Mouse (Mus musculus) frontal cortex, postnatal 36 days (tissue): ENCODE results near the gene Qtrt2.

Experiments
- DNase-seq, 2 experiments: peaks; one replicate each; pipeline ENCODE4 v3.0.0; 2022; ENCODE audit warnings: low spot score in 2 of 2

Qtrt2 gene

DNA sequence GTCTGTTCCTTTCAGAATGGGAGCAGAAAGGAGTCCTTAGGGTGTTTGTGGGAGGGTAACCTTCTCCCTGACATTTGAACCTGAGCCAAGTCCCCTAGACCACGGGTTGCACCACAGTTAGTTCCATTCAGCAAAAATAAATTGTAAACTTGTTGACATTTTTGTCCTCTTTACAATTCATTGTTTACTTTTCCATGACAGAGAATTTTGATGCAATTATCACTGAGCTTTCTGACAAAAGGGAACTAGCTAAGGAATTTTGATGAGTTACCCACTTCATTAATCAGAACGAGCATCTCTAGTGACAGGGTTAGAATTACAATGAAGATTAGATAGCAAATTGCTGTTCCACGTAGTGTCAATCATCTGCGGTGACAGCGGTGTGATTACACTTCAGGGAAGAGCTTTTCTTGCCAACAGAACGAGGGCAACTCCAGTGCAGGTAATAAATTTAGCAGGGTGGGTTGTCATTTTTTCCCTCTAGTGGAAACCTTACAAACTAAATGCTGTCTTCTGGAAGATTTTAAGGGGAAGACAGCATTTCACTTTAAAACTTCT lies 1.5 kb downstream of the Qtrt2 start:
- DNase-seq: no peak

DNA sequence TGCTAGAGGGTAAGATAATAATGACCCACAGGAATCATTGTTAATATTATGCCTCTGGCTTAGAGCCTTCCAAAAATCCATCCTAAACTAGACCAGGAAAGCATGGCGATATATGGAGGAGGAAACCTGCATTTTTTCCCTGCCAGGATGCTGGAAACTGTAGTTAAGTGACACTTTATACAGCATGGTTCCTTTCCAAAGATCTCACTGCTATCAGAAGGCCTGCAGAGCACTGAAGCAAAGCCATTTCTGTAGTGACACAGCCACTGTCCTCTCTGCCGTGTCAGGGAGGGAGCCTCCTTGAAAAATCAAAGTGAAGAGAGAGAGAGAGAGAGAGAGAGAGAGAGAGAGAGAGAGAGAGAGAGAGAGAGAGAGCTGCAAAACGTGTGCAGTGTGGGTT lies 4.0 kb downstream of the Qtrt2 start:
- no peak for DNase-seq

DNA sequence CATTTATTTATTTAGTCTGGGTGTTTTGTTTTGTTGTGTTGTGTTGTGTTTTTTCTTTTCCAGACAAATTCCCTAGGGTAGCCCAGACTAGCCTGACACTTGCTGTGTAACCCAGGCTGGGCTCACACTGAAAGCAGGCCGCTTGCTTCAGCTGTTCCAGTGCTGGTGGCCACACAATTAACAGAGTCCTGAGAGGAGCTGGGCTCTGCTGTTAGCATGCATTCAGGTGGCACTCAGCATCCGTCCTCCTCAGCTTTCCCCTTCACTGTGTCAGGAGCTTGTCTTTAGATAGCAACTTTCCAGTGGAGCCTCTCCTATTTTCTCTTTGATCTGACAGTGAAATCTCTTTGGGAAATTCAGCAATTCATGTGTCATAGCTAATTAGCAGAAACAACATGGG lies 4.6 kb downstream of the Qtrt2 start:
- DNase-seq: no peak

DNA sequence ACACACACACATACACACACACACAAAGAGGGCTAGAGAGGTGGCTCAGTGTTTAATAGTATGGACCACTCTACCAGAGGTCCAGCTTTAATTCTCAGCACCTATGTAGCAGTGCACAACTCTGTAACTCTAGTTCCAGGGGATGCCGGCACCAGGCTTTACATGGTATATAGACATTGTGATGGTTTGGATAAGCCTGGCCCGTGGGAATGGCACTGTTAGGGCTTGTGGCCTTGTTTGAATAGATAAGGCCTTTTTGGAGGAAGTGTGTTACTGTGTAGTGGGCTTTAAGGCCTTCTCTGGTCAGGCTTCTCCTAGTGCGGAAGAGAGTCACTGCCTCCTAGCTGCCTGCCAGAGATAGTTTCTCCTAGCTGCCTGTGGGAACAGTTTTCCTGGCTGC lies 7.7 kb downstream of the Qtrt2 start:
- DNase-seq: no peak

DNA sequence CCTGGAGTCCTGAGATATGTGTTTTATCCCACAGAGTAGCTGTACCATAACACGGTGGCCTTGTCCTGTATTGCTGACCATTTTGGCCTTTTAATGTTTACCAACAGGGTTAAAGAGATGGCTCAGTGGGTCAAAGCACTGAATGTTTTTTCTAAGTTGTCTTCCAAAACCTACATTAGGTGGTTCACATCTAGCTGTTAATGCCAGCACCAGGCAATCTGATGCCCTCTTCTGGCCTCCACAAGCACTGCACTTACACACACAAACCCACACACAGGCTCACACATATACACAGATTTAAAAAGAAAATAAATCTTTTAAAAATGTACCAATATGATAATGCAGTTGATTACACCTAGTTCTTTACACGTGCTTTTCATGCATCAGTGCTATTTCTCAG lies 17.7 kb downstream of the Qtrt2 start:
- no peak for DNase-seq

DNA sequence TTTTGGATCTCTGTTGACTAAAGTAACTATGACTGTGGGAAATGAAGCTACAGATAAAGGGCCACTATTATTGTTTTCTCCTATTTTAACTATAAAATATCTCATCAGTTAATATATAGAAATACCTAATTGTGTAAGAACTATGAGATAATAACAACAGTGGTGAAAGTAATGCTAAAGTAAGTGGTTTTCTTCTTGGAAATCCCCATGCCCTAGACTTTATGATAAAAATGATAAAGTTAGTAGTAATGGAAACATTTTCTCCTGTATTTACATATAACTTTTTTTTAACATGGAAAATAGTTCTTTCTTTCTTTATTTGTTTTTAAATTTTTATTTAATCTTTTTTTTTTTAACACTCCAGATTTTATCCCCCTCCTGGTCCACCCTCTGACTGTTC lies 26.0 kb downstream of the Qtrt2 start:
- DNase-seq: no peak

DNA sequence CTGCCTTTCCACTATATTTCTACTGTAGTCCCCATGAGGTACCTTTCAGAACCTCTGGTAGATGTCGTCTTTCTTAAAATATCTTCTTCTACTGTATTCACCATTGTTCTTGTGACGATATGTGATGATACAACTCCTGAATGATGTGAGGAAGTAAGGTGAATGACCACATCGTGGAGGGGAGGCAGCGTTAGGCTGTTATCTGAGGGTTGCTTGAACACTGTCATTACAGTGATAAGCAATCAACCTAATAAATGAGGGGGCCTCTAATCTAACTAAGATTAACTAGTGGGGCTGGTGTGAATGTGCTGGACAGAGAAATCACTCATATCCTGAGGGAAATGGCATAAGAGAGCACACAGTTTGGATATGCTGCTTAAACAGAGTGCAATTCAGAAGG lies 26.5 kb downstream of the Qtrt2 start:
- DNase-seq: no peak

DNA sequence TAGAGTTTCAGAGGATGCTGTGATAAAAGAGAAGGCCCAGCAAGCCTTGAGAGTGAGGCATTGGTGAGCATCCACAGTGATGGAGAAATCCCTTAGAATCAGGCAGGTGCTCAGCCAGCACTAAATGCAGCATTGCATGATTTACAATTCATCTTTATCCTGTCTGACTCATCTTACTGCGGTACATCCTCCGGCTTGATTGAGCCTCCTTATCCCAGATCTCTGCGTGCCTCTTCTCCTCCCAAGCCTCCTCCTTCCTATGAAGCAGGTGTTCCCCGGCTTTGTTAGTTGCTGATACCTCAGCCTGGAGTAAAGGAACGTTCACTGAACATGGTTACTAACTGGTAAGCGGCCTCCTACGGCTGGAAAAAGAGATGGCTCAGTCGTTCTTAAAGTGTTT lies 32.1 kb downstream of the Qtrt2 start:
- no peak for DNase-seq

DNA sequence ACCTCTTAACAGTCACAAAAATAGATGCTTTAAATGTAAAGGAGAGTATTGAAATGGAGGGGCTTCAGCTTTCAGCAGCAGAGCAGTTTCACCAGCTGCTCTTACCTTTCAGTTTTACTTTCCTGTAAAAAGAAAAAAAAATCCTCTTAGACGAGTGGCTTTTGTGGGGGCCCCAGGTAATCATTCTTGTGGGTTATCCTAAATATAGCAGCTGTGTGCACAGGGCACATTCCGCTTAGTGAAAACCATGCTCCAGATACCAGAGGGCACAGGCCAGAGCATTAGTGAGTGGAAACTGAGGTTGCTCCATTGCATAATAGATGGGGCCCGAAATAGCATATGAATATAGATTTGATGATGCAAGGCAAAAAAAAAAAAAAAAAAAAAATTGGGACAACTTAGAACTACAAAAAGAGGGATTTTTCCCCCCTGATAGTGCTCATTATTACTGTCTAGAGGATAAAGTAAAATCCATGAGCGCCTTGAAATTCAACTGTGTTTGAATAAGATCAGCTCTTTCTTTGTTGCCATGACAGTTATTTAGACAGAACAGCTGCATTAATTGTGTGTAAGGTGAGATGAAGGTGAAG lies 35.8 kb downstream of the Qtrt2 start:
- no peak for DNase-seq

DNA sequence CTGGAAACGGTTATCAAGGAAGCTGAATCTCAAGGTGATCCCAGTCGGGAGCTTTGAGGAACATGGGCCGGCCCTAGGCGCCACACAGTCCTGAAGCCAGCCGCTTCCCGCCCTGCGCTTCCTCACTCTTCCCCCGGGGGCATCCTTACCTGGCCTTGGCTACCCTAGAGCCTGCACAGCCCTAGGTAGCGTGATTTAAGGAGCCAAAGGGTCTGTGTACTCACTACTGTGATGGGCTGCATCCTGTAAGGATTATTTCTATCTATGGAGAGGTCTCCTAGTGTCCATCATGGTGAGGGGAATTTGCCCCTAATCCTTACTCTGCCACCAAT lies 36.6 kb downstream of the Qtrt2 start:
- no peak for DNase-seq

DNA sequence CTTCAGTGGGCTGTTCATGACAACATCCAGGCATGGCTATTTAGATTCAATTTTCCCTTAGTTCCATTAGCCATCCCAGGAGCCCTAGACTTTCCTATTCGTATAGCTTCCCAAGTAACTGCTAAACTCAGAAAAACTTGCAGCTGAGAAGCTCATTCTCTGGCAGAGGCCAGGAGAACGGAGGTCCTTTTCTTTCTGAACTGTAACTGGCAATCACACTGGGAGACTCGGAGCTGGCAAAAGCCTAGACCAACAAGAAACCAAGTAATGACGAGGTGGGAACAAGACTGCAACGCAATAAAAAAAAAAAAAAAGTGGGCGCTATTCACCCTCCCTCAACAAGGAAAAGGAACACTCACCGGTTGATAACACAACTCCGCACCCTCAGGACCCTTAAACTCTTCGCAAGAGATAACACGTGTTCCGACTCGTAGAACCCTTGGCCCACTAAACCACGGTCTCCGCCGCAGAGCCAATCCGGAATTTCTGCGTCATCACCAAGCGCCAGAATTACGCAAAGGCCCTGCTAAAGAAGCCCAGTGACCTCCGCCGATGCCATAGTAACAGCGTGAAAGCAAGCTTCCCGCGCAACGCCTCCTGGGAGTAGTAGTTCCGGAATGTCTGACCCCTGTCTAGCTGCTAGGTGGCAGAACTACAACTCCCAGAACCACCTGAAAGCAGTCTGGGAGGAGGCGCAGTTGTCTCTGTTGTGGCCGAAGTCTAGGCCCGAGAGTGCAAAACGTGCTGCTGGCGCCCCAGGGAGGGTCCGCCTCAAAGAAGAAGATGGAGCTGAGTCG lies 37.2 kb downstream of the Qtrt2 start, which contains the start of gene Ccdc191:
Ccdc191 (plus strand) TSS at position 593 of the 797 bp plus-strand sequence.
- DNase-seq: peak; percentile 100

DNA sequence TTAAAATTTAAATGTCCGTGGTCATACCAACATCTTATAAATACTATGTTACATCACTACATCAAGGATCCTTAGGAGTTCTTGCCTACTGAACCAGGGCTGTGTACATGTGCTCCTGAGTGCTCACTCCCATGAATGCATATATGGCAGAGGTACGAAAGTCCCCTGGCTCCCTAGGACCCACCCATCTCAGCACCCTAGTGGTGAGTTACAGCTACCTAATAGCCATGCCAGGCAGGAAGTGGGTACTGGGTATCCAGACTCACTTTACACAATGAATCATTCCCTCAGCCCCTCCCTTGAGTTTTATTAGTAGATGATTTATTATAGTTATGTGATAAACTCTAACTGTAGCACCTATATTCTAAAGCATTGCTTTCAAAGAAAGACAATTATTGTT lies 44.3 kb downstream of the Qtrt2 start:
- DNase-seq: no peak

DNA sequence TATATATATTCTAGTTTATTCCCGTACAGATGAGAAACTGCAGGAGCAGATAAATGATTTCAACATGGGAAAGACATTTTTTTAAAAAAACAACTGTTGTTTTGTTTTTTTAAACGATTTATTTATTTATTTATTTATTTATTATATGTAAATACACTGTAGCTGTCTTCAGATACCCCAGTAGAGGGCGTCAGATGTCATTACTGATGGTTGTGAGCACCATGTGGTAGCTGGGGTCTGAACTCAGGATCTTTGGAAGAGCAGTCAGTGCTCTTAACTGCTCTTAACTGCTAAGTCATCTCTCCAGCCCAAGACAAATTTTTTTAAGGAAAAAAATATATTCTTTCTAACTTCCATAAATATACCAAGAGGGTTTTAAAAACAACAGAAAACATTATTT lies 45.0 kb downstream of the Qtrt2 start:
- no peak for DNase-seq

DNA sequence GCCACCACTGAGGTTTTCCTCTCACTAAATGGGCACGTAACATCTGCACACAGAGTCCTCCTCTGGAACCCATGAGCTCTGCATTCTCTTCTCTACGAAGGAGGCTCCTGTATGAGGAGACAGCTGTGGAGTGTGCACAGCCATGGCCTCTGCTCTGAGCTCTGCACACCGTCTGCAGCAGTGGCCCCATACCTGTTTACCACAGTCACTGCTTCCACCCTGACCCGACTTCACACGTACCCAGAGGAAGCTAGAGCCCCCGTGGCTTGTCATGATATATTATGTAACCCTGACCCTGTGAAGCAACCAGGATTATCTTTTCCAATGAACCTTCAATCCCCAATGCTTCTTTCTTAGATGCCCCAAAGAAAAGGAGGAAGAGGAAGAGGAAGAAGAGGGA lies 46.8 kb downstream of the Qtrt2 start:
- no peak for DNase-seq

DNA sequence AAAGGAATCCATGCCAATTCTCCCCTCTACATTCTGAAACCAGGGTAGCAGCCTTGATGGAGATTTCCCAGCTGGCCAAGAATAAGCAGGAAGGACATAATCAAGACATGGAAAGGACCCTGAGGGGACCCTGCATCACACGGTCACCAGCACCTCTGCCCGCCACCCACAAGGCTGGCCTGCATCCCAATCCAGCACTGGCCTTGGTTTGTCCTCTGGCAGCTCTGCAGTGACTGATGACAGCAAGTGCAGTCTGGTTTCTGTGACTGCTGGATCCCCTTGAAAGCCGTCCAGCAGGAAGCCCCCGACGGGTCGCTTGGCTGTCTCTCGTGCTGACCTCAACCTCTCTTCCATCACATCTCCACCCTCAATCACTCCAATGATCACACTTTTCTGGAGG lies 55.2 kb downstream of the Qtrt2 start:
- no peak for DNase-seq

DNA sequence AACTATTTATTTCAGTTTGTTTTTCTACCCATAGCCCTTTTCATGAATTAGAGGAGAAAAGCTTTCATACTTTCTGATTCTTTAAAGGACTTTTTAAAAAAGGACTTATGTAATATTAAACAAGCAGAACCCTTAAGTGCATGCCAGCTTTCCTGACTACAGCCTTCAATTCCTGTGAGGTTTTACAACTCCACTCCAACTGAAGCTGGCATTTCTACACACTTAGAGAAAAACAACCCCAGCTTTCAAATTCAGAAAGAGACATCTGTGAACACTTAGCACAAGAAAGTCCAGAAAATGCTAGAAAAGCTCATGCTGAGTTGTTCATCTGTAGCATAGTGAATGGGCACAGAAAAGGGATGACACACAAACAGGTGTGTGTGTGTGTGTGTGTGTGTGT lies 56.8 kb downstream of the Qtrt2 start:
- no peak for DNase-seq

DNA sequence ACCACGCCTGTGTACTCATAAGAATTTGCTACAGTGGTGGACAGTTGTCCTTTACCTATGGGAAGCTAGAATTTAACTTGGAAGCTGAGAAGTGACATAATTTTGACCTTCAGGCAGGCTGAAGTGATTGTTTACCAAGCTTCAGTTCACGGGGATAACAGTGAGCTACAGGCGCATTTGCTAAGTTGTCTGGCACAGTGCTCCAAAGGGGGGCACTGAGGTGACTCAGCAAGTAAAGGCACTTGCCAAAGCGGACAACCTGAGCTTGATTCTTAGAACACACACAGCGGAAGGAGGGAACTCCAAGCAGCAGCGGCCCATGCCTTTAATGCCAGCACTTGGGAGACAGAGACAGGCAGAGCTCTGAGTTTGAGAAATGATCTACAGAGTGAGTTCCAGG lies 66.0 kb downstream of the Qtrt2 start:
- no peak for DNase-seq

DNA sequence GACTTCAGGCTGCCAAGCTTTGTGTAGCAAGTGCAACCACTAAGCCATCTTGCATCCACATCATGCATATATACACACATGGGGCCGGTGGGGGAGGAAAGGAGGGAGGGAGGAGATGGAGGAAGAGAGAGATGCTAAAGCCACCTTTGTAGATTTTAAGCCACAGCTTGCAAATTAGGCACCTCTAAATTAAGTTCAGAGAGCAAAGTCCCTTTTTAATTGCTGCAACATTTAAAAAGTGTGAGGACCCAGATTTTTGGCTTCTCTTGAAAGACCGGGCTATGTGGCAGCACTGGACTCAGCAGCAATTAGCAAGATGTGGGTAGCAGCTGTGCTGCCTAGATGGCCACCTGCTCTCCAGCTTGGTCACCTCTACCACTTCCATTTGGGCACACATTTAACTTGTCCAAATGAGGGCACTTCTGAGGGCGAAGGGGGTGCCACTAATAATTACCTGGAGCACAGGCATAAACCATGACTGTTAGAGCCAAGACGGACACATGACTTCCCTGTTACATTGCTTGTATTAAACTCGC lies 67.6 kb downstream of the Qtrt2 start:
- DNase-seq: no peak

DNA sequence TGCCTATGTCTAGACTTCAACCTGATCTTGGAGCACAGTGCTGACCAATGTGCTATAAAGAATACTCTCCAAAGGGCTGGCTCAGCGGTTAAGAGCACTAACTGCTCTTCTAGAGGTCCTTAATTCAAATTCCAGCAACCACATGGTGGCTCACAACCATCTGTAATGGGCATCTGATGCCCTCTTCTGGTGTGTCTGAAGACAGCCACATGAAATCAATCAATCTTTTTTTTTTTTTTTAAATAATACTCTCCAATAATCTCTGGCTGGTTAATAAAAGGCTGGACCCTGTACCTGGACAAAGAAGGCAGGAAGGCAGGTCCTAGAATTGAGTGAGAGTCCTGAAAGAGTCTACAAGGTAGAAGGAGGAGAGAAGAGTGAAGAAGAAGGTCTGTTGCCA lies 76.8 kb downstream of the Qtrt2 start:
- DNase-seq: no peak

DNA sequence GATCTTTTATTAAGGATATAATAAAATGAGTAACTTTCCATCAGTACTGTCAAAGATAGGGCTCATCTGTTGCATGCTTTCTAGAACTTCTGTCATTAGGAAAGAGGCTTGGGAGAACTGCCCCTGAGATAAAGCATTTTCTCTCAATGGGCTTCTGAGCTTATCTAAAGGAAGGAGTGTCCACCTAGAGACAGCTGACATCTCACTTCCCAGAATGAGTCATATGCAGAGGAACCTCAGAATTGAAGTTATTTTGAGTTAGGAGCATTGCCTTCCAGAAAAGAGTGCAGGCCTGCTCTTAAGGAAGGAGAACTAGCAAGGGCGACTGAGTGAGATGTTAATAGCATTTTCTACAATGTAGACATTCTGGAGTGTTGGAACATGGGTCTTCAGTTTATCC lies 85.4 kb downstream of the Qtrt2 start:
- DNase-seq: no peak

DNA sequence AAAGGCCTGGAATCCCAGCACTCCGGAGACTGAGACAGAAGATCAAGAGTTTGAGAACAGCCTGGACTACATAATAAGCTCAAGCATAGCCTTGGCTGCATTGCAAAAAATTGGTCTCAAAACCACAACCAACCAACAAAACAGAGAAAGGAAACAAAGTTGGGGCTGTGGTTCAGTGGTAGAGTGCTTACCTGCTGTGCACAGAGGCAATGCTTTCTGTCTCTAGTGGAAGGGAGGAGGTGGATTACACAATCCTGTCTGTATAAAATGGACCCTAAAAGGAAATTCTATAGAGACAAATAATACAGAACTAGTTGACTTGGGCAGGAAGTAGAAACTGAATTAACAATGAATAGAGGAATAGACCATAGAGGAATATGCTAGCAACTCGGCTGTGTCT lies 94.7 kb downstream of the Qtrt2 start:
- DNase-seq: no peak

DNA sequence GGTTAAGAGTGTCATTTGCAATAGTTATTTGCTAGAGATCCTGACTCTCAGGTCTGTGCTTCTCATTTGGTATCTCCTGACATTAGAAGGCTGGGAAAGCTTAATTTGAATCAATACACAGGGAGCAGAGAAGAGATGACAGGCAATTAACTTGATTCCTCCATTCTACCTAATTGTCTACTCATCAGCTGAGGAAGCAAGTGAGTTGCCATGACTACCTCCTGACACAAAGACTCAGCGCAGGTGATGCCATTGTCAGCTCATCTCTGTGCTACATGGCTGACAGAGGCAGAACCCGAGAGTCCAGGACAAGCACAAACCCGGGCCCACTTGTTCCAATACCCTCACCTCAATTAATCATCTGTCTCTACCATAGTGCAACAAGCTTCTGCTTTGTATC lies 99.1 kb downstream of the Qtrt2 start:
- no peak for DNase-seq

DNA sequence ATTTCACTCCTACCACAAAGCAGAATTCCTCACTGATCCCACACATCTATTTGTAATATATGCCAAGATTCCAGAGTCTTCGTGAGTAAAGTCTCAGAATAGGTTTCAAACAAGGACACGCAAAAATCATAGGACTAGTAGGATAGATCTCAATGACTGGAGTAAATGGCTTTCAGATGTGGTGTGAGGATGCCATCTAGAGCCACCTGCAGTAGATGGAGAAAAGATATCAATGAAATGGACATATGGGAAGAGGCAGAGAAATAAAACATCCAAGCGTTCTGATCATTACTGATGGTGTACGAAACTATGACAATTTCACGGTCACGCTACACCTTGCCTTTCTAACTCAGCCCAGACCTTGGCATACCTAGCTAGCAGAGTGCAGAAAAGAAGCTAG lies 108.2 kb downstream of the Qtrt2 start:
- DNase-seq: no peak
